Mouse (Mus musculus): ENCODE results near the gene Ldha.

DNA sequence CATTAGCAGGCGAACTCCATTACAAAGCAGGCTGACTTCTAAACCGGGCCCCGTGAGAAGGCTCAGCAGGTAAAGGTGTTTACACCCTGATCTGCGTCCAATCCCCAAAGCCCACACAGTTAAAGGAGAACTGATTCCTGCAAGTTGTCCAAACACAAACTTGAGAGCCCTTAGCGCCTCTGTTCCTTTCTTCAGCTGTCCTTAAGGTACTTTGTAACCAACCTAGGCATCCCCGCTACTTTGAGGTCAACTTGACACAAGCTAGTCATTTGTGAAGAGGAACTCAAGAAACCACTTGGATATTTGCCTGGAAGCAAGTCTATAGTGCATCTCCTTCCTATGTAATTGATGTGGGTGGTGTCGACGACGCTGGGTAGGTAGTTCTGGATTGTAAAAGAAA, 16.2 kb downstream of the Ldha start:
- TF ChIP-seq POLR2A (IDR thresholded peaks at IDR 0.05; ENCODE audit: borderline replicate concordance, extremely low read depth, low read depth, low read length) (no peak), CTCF (IDR thresholded peaks at IDR 0.05; ENCODE audit: insufficient read depth, low read length) (no peak)

All from lung, adult 2 months (tissue).